Mouse (Mus musculus): Measurements from ENCODE around the gene Junb.

Junb gene

GRCm38 (mm10) chr8:84970913-84971312 lies 7.6 kb downstream of the Junb start:
- DNase-seq (ENCODE audit: extremely low spot score) = no peak

DNA sequence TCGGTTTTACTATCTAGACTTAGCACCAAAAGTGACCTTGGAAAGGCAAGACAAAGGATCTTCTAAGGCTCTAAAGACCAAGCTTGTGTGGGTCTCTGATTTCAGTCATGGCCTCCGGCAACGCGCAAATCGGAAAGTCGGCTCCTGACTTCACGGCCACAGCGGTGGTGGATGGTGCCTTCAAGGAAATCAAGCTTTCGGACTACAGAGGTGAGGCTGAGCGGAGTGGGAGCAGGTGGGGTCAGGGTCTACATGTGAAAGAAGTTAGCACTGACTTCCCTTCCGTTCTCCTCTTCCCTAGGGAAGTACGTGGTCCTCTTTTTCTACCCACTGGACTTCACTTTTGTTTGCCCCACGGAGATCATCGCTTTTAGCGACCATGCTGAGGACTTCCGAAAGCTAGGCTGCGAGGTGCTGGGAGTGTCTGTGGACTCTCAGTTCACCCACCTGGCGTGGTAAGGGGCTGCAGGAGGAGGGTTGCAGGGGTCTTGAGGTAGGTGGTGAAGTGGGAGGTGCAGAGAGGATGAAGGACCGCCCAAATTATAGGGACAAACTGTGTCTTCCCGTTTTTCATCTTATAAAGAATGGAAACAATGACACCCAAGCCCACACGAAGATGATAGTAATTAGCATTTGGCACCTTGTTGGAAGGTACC lies 8.3 kb downstream of the Junb start:
- no peak for DNase-seq (ENCODE audit: extremely low spot score)

DNA sequence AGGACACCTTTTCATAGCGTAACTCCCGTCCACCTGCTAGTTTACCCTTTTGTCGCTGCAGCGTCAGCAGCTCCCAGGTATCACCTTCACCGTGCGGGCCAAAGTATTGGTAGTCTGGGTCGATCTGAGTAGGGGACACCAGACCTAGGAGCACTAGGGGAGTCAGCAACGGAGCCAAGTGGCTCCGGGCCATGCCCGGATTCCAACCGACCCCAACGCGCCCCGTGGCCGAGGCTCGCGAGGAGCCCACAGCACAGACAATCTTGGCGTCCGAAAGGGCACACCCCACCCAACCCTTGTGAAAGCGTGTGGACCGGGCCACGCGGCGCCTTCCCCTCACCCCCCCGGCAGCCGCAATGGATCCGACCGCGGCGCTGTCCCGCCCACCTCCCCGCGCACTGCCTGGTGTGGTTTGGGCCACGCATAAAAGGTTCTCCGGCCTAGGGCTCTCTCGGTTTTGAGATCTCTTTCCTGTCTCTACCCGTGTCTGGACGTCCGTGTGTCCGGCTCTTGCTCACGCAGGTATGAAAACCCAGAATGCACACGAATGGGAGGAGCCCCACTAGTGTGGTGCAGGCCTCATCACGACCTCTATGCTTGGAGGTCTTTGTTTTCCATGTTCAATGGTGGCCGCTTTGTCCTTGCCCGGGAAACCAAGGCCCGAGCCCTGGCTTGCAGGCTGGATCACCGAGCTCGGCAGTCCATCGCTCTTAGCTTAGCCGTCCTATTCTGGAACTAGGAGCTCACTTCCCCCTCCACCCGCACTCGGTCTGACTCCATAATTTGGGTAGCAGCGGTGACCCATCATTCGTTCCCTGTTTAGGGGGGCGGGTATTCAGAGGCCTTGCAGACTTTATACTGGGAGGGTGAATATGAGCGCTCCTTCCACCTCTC lies 9.0 kb downstream of the Junb start, which contains the start of the genes Gm49661, Prdx2 and Rnaseh2a:
Gene Gm49661 (minus strand): TSS at position 193 of the 894 bp plus-strand sequence.
Gene Prdx2 (plus strand): TSS at position 347 of the 894 bp plus-strand sequence.
Gene Rnaseh2a (minus strand): TSS at position 527 of the 894 bp plus-strand sequence.
- peak; percentile 90 for DNase-seq (ENCODE audit: extremely low spot score)

- no peak for DNase-seq (ENCODE audit: extremely low spot score)
Observed at GRCm38 (mm10) chr8:84968650-84969049, 9.9 kb downstream of the Junb start.

DNA sequence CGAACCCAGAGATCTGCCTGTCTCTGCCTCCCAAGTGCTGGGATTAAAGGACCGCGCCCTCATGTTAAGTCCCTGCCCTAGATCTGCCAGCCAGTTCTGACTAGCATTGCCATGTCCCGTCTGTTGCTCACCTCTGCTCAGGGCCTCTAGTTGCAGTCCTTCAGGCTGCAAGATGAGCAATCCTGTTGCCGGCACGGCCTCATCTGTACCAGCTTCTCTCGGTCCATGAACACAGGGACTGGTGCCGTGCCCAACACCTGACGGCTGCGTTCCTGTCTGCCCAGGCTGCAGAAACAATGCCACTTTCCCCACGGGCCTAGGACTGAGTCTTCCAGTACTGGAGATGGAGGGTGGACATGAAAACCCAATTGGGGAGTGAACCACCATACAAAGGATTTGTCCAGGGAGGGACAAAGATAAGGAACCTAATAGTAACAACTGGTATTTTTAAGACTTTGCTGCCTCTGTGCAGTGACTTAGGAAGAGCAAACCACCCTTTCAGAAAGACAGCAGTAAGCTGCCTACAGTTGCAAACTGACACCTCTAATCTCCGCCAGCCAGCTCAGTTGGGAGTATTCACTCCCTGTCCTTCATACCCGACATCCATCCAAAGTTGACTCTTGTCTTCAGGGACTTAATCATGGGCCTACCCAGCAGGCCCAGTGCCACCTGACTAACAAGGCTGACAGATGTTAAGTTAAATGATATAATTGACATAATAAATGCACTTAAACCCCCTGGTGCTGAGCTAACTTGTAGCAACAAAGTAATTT lies 10.8 kb downstream of the Junb start:
- no peak for DNase-seq (ENCODE audit: extremely low spot score)

GRCm38 (mm10) chr8:84966603-84967002 lies 11.9 kb downstream of the Junb start:
- DNase-seq (ENCODE audit: extremely low spot score) = no peak

DNA sequence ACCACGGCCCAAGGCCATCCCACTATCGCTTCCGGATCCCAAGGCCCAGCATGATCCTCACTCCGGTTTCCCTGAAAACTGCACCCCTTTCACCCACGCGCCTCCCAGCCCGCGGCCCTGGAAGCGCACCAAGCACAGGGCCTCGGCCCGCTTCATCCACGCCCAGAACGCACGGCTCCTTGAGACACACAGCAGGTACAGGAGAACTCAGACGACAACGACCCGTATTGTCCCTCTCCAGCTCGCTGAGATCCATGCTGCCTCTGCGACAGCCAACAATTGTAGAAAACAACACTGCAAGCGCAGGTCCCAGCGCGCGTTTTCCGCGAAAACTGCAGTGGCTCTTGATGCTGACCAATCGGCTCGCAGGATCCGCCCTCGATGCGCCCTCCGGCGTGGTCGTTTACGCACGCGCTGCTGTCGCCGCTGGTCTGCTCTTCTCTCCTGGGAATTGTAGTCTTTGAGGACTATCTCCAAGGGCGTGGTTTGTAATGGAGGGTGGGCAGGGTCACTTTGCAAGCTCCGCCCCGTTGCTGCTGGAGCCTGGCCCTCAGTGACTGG lies 12.7 kb downstream of the Junb start:
- peak; percentile 94 for DNase-seq (ENCODE audit: extremely low spot score)

- no peak for DNase-seq (ENCODE audit: extremely low spot score)
Observed at GRCm38 (mm10) chr8:84963952-84964351, 14.6 kb downstream of the Junb start.

DNA sequence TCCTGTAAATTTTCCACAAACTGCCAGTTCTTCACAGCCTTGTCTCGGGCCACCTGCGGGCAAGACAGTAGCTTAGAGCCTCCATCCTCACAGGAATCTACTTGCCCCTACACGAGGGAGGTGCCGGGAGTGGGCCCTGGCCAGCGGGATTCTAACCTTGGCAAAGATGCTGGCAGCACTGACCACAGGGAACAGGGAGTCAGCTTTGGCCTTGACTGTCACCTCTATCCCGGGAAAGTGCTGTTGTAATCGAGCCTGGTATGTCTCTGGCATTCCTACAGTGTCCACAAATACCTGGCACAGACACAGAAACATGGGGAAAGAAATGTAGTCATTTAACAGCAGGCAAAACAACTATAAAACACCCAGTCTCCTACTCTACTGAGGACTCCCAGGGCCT lies 18.7 kb downstream of the Junb start:
- DNase-seq (ENCODE audit: extremely low spot score) = no peak

DNA sequence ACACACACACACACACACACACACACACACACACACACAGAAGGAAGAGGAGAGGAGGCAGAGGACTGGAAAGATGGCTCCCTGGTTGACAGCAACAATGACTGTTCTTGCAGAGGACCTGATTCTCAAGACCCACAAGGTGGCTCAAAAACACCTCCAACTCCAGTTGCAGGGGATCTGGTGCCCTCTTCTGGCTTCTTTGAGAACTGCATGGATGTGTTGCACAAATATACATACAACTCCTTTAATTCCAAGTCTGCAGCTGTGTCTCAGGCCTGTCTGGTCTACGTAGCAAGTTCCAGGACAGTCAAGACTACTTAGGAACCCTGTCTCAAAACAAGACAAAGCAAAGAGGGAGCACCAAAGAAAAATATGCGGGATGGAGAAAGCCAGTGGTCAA lies 21.8 kb downstream of the Junb start:
- DNase-seq (ENCODE audit: extremely low spot score) = peak; percentile 71

- DNase-seq (ENCODE audit: extremely low spot score) = no peak
Observed at GRCm38 (mm10) chr8:84952612-84953255, 25.8 kb downstream of the Junb start.

DNA sequence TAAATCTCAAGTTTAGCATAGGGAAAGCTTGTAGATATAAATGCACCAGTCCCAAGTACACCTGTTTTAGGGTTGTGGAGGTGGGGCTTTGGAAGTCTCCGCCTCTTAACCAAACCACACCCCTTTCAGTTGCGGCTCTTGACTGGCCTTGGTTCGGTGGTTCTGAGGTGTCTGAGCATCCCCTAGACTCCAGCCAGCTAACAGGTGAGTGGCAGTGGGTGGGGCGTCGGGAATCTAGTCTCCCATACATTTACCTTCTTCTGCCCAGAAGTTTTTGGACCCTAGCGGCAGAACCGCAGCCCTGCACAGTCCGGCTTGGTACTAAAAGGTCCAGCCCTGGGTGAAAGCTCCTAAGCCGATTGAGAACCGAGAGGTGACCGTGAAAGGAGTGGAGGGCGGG lies 28.8 kb downstream of the Junb start:
- no peak for DNase-seq (ENCODE audit: extremely low spot score)

GRCm38 (mm10) chr8:84947241-84947545 lies 31.3 kb downstream of the Junb start:
- DNase-seq (ENCODE audit: extremely low spot score) = no peak

GRCm38 (mm10) chr8:84946528-84947240 lies 31.8 kb downstream of the Junb start, which contains the start of gene Rtbdn:
Gene Rtbdn, plus strand, starts transcription at chr8:84946991.
- DNase-seq (ENCODE audit: extremely low spot score) = no peak

DNA sequence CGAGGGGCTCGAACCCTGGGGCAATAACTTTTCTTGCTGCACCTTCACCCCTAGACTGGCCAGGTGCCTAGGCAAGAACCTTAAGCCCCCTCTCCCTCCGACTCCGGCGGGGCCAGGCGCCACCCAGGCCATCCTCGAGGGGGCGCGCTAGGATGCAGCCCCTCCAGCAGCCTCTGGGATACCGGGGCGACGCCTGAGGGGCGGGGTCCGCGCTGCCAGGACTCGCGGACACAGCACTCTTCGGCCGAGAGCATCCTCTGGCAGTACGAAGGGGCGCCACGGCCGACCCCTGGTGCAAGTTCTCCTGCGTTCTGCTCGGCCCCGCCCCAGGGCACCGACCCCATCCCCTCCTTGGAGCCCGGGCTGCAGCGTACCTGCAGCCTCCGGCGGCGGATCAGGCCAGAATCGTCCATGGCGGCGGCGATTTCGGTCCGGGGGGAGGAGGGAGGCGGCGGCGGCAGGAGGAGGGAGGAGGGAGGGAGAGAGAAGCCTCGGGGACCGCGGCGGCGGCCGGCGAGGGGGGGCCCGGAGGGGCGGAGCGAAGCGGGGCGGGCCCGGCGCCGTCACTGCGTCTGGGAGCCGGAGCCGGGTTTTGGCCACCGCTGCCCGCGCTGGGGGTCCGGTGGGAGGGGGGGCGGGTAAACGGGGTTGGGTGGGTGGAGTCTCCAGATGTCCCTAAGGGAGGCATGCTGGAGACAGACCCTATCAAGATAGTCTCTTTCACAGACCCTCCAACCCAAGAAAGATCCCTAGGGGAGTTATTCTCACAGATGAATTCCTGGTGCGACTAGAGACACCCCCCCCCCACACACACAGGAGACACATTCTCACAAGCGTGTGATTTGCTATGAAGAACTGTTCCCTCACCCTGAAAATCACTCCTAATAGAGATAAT lies 32.6 kb downstream of the Junb start:
- DNase-seq (ENCODE audit: extremely low spot score) = peak; percentile 66

DNA sequence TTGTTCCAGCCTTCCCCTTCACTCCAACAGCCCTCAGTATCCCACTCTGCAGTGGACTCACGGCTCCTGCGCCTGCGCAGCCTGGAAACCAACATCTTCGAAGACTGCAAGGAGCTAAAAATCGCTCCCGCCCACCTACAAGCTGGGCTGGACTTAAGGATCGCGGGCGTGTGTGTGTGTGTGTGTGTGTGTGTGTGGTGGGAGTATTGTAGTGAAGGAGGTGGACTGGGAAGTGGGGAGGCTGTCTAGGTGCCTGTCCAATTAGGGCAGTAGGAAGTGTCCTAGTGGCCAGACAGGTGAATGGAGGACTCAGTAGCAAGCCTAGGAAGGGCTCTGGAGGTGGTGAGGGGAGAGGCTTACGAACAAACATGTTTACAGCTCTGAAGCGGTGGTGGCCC lies 33.3 kb downstream of the Junb start:
- no peak for DNase-seq (ENCODE audit: extremely low spot score)

- no peak for DNase-seq (ENCODE audit: extremely low spot score)
Observed at GRCm38 (mm10) chr8:84944478-84945160, 33.9 kb downstream of the Junb start.

DNA sequence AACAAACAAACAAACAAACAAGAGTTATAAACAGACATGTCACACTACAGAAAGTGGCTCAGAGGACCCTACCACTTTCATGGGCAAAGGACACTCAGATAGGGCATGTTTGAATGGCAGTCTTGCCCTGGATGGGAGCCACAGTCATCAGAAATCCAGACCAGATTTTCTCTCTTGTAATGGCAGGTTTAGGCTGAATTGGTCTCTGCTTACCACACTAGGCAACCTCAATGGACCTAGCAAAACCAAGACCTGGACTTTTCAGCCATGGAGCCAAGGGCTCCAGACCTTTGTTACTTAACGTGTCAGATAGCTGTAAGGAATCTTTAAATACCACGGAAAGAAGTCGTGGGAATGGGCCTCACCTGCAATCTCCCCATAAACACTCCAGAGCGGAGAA lies 34.8 kb downstream of the Junb start:
- no peak for DNase-seq (ENCODE audit: extremely low spot score)
